Mouse (Mus musculus): ENCODE results near the gene Gm47959. TPM values are rescaled to one million over a fixed set of nuclear protein-coding genes. Genes with fewer than 3 reads are reported as not detected.
A peak's percentile ranks its signal among the peaks of the same experiment; 100 is the strongest.

Gm47959 gene
- polyA plus RNA-seq, 1 experiment from 2014 or later, result not detected

DNA sequence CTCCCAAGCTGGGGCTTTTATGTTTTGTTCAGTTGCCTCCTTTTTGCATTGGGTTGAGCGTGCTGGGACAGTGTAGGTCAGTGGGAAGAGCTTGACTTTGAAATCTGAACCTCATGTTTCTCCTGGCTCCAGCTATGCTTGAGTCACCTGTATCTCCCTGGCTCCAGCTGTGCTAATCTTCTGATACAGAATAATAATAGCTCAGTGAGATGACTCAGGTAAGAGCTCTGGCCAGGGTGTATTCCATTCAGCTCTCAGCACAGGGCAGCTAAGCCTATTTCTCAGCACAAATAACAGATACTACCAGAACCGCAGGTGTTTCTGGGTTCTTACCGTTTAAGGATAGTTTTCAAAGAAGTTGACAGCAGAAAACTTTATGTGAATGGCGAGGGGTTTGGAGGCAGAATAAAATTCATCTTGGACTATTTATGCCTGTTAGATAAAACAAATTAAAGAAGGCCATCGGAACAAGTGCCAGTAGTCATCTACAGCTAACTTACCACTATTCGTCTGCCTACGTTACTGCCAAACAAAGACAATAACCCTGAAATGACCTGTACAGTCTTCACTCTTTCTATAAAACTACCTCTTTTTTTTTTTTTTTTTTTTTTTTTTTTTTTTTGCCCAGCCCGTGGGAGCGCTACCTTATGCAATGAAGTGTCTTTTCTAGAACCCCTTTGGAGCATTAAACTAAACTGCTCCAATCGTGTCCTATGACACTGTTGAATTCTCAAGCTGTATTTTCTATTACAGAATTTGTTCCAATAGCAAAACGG is 36.7 kb downstream of the Gm47959 start:
- H3K4me3 ChIP-seq (replicated peaks), result no peak overlapping the region
- no peaks in the 10 kb centered on the region for H3K9me3 ChIP-seq (replicated peaks)
- H3K4me2 ChIP-seq, result peak overlapping the region; percentile 70
- no peaks in the 10 kb centered on the region for H3K27me3 ChIP-seq (replicated peaks)
- H3K4me1 ChIP-seq, result peaks cover 7% of the 10 kb centered on the region; the same call in 1 of the 2 replicates
- no peaks in the 10 kb centered on the region for H3K36me3 ChIP-seq
- WGBS, result 78% methylated on average over 11 of the region's 11 CpGs
- no peak overlapping the region for H3K27ac ChIP-seq (replicated peaks)
- H3K9ac ChIP-seq (replicated peaks), result no peak overlapping the region
- ATAC-seq (ENCODE audit: low FRiP score), result no peak

- peak within 1 kb of the TSS; percentile 4; the same call in 1 of the 2 replicates for H3K27ac ChIP-seq (replicated peaks)
- peaks cover 7% of the 10 kb centered on the region; the same call in 1 of the 2 replicates for H3K4me1 ChIP-seq
- peak within 1 kb of the TSS; percentile 39 for H3K9ac ChIP-seq (replicated peaks)
- H3K4me2 ChIP-seq, result peak within 1 kb of the TSS; percentile 70
- H3K27me3 ChIP-seq (replicated peaks), result no peaks in the 10 kb centered on the region
- no peaks in the 10 kb centered on the region for H3K36me3 ChIP-seq
- WGBS, result under 1% methylated on average over 25 of the region's 25 CpGs
- H3K4me3 ChIP-seq (replicated peaks), result peak within 1 kb of the TSS; percentile 48
- no peaks in the 10 kb centered on the region for H3K9me3 ChIP-seq (replicated peaks)
- ATAC-seq (ENCODE audit: low FRiP score), result peak; percentile 97
Measured at GRCm38 (mm10) chr1:83038109-83038672, 37.8 kb downstream of the Gm47959 start, which contains the start of gene Slc19a3. Gene Slc19a3 (minus strand): TSS chr1:83038448.

GRCm38 (mm10) chr1:83039080-83039479 is 38.7 kb downstream of the Gm47959 start:
- no peaks in the 10 kb centered on the region for H3K36me3 ChIP-seq
- no peak overlapping the region for H3K4me3 ChIP-seq (replicated peaks)
- H3K9ac ChIP-seq (replicated peaks), result no peak overlapping the region
- no peak for ATAC-seq (ENCODE audit: low FRiP score)
- H3K4me2 ChIP-seq, result no peak overlapping the region
- 80% methylated on average over 4 of the region's 4 CpGs for WGBS
- H3K4me1 ChIP-seq, result peaks cover 7% of the 10 kb centered on the region; the same call in 1 of the 2 replicates
- no peak overlapping the region for H3K27ac ChIP-seq (replicated peaks)
- H3K9me3 ChIP-seq (replicated peaks), result no peaks in the 10 kb centered on the region
- H3K27me3 ChIP-seq (replicated peaks), result no peaks in the 10 kb centered on the region

- Histone ChIP-seq H3K4me1 (peaks cover 5% of the 10 kb centered on the region; the same call in 1 of the 2 replicates), H3K27ac (replicated peaks) (no peak within 1 kb of the TSS), H3K4me3 (replicated peaks) (no peak within 1 kb of the TSS), H3K27me3 (replicated peaks) (no peaks in the 10 kb centered on the region), H3K36me3 (no peaks in the 10 kb centered on the region), H3K9ac (replicated peaks) (no peak within 1 kb of the TSS), H3K9me3 (replicated peaks) (no peaks in the 10 kb centered on the region), H3K4me2 (no peak within 1 kb of the TSS)
- no peak for ATAC-seq (ENCODE audit: low FRiP score)
- WGBS, result 96% methylated on average over 2 of the region's 2 CpGs
Measured at GRCm38 (mm10) chr1:83042380-83042779, 42.0 kb downstream of the Gm47959 start, which contains the start of gene Krtap28-10. Gene Krtap28-10 (minus strand): TSS chr1:83042480.

DNA sequence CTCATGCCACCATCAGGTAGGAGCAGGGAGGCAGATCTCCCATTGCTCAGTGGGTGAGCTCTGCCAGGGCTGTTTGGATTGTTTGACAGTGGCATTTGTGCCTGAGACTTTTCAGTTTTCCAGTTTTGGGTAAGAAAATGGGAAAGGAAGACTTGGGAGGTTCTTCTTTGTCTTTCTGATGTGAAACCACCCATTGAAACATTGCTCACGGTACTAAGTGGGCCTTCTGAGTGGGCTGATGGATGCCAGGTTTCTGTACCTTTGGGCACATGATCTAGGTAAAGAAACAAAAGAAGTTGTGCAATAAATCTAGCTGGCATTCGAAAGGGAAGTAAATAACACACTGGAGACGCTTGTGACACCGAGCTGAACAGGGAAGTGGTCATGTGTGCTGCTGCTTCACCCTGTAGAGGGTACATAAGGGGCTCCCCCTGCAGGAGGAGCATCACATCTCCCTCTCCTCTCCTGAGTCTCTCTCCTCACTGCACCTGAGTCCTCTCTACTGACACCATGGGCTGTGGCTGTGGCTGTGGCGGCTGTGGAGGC is 44.6 kb downstream of the Gm47959 start, which contains the start of gene Gm47969:
Gm47969 (plus strand) TSS at position 51 of the 546 bp plus-strand sequence.
- WGBS, result 82% methylated on average over 5 of the region's 5 CpGs
- no peaks in the 10 kb centered on the region for H3K27me3 ChIP-seq (replicated peaks)
- no peaks in the 10 kb centered on the region for H3K4me1 ChIP-seq
- H3K36me3 ChIP-seq, result no peaks in the 10 kb centered on the region
- H3K27ac ChIP-seq (replicated peaks), result no peak within 1 kb of the TSS
- no peak within 1 kb of the TSS for H3K4me2 ChIP-seq
- no peaks in the 10 kb centered on the region for H3K9me3 ChIP-seq (replicated peaks)
- H3K4me3 ChIP-seq (replicated peaks), result no peak within 1 kb of the TSS
- no peak for ATAC-seq (ENCODE audit: low FRiP score)
- H3K9ac ChIP-seq (replicated peaks), result no peak within 1 kb of the TSS

Other genes with a start within 250 kb of the Gm47959 start
- 10.5 TPM in 1 of 2 replicates, not detected in the other for gene Tm4sf20, start 232.1 kb upstream of the Gm47959 start, polyA plus RNA-seq (2015; fragmentation: Nextera tagmentation; extraction: Ambion mirVana)
- not detected in 2 replicates for gene Gm47791, start 229.3 kb upstream of the Gm47959 start, polyA plus RNA-seq (2015; fragmentation: Nextera tagmentation; extraction: Ambion mirVana)
- 26.6 and 36.5 TPM in 2 replicates for gene Agfg1, start 161.1 kb upstream of the Gm47959 start, polyA plus RNA-seq (2015; fragmentation: Nextera tagmentation; extraction: Ambion mirVana)
- gene A030005L19Rik, start 87.2 kb upstream of the Gm47959 start, polyA plus RNA-seq (2015; fragmentation: Nextera tagmentation; extraction: Ambion mirVana), result 0.26 TPM in 1 of 2 replicates, not detected in the other
- not detected in 2 replicates for gene A030014E15Rik, start 75.6 kb upstream of the Gm47959 start, polyA plus RNA-seq (2015; fragmentation: Nextera tagmentation; extraction: Ambion mirVana)
- not detected in 2 replicates for gene Gm6217, start 69.1 kb upstream of the Gm47959 start, polyA plus RNA-seq (2015; fragmentation: Nextera tagmentation; extraction: Ambion mirVana)
- not detected in 2 replicates for gene A030003K21Rik, start 57.2 kb upstream of the Gm47959 start, polyA plus RNA-seq (2015; fragmentation: Nextera tagmentation; extraction: Ambion mirVana)
- gene Gm7544, start 44.5 kb upstream of the Gm47959 start, polyA plus RNA-seq (2015; fragmentation: Nextera tagmentation; extraction: Ambion mirVana), result not detected in 2 replicates
- not detected in 2 replicates for gene Gm47955, start 40.3 kb upstream of the Gm47959 start, polyA plus RNA-seq (2015; fragmentation: Nextera tagmentation; extraction: Ambion mirVana)
- gene Slc19a3, start 37.9 kb downstream of the Gm47959 start, polyA plus RNA-seq (2015; fragmentation: Nextera tagmentation; extraction: Ambion mirVana), result 0.75 and 1.1 TPM in 2 replicates
- gene Krtap28-10, start 41.9 kb downstream of the Gm47959 start, polyA plus RNA-seq (2015; fragmentation: Nextera tagmentation; extraction: Ambion mirVana), result not detected in 2 replicates
- not detected in 2 replicates for gene Gm47969, start 44.4 kb downstream of the Gm47959 start, polyA plus RNA-seq (2015; fragmentation: Nextera tagmentation; extraction: Ambion mirVana)
- not detected in 2 replicates for gene A030005K14Rik, start 58.8 kb downstream of the Gm47959 start, polyA plus RNA-seq (2015; fragmentation: Nextera tagmentation; extraction: Ambion mirVana)
- not detected in 2 replicates for gene Krtap28-13, start 60.4 kb downstream of the Gm47959 start, polyA plus RNA-seq (2015; fragmentation: Nextera tagmentation; extraction: Ambion mirVana)
- gene Ccl20, start 116.2 kb downstream of the Gm47959 start, polyA plus RNA-seq (2015; fragmentation: Nextera tagmentation; extraction: Ambion mirVana), result 0.49 TPM in 1 of 2 replicates, not detected in the other
- gene Daw1, start 159.2 kb downstream of the Gm47959 start, polyA plus RNA-seq (2015; fragmentation: Nextera tagmentation; extraction: Ambion mirVana), result 1.2 and 1.4 TPM in 2 replicates